Mouse (Mus musculus) stomach, adult 2 months (tissue): ENCODE measurements around the gene Gm28576. TPM values are rescaled to one million over a fixed set of nuclear protein-coding genes. Genes with fewer than 3 reads are reported as not detected.

Experiments
- polyA plus RNA-seq: library from polyadenylated mRNA; depleted of rRNA; stranded (reverse); fragments of >200 nt; gene quantifications from 2 replicates; pipeline ENCODE4 v1.2.3, GENCODE M21; 2012; rRNA removed

Gm28576 gene
- polyA plus RNA-seq = not detected in 2 replicates

DNA sequence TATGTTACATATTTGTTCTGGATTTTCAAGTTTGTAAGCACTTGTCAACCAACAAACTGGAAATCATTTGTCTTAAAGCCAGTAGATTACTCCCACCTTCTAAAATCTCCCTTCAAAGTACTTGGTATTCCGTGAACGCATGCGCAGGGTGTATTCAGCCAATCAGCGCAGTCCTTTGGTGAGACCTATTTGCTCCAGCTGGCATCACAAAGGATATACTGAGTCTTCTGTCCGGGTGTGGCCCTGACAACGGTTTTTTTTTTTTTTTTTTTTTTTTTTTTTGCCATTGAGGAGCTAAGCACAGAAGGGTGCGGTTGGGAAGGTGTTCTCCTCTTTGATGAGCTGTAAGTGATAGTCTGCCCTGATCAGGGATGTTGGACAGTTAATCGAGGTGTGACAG, at the start of gene Gm28576:
Gm28576 (plus strand) TSS at position 301 of the 400 bp plus-strand sequence.

Other genes starting within 250 kb of the Gm28576 start
- gene Gm20826, start 84.5 kb upstream of the Gm28576 start, polyA plus RNA-seq = not detected in 2 replicates